Comparison of ENCODE assay signal across 8 mouse cellular contexts in the genomic region with DNA sequence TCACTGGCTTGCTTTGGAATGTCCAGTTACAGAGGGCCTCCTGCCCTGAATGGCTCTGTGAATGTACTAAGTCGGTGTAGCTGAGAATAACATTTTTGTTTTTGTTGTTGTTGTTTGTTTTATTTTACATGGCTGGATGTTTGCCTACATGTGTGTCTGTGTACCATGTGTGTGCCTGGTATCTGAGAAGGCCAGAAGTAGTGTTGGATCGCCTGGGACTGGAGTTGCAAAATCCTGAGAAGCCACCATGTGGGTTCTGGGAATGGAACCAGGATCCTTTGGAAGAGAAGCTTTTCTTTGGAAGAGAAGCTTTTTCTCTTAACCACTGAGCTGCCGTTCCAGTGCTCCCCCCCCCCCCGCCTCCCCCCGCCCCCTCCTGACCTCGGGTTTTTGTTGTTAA. TPM values are rescaled to one million over a fixed set of nuclear protein-coding genes. Genes with fewer than 3 reads are reported as not detected.
DNase-seq lines count a peak whose midpoint lies in the region; ATAC-seq lines count a peak whose summit lies in the region.

No protein-coding gene starts in this region.

- H3K4me3 ChIP-seq in forebrain, embryonic 12.5 days (replicated peaks) = no peak overlapping the region
- H3K4me3 ChIP-seq in forebrain, embryonic 14.5 days (ENCODE audit: low read depth, low read length) = no peak overlapping the region
- no peak overlapping the region; the same call in 1 of the 2 replicates for H3K4me3 ChIP-seq in lung, embryonic 16.5 days (ENCODE audit: low read length)
- no peak overlapping the region for H3K4me3 ChIP-seq in liver, embryonic 12.5 days

- no peak overlapping the region for H3K9ac ChIP-seq in forebrain, embryonic 12.5 days
- no peak overlapping the region for H3K9ac ChIP-seq in forebrain, embryonic 14.5 days (ENCODE audit: low read length)
- H3K9ac ChIP-seq in lung, embryonic 16.5 days (ENCODE audit: low read length) = no peak overlapping the region
- H3K9ac ChIP-seq in liver, embryonic 12.5 days = no peak overlapping the region

- H3K27ac ChIP-seq in forebrain, embryonic 12.5 days = no peak overlapping the region
- H3K27ac ChIP-seq in forebrain, embryonic 14.5 days (ENCODE audit: low read depth, low read length) = no peak overlapping the region
- peak overlapping the region; percentile 100 for H3K27ac ChIP-seq in lung, embryonic 16.5 days (ENCODE audit: low read length)
- H3K27ac ChIP-seq in liver, embryonic 12.5 days = peak overlapping the region; percentile 38; the same call in 1 of the 2 replicates

- ATAC-seq in forebrain, embryonic 12.5 days (ENCODE audit: low FRiP score) = no peak
- ATAC-seq in forebrain, embryonic 14.5 days = no peak
- no peak for ATAC-seq in lung, embryonic 16.5 days (ENCODE audit: low read depth)
- no peak for ATAC-seq in liver, embryonic 12.5 days

- 0 out of 2 replicates have a peak, but pooled peaks cover 3% of the 10 kb centered on the region for H3K27me3 ChIP-seq in forebrain, embryonic 12.5 days
- no peaks in the 10 kb centered on the region for H3K27me3 ChIP-seq in forebrain, embryonic 14.5 days (replicated peaks; ENCODE audit: control insufficient read depth, insufficient read depth, low read length)
- H3K27me3 ChIP-seq in lung, embryonic 16.5 days (ENCODE audit: control insufficient read depth, insufficient read depth, low read depth, low read length) = no peaks in the 10 kb centered on the region
- no peaks in the 10 kb centered on the region for H3K27me3 ChIP-seq in liver, embryonic 12.5 days (replicated peaks)

- H3K4me1 ChIP-seq in forebrain, embryonic 12.5 days = peaks cover 58% of the 10 kb centered on the region
- peaks cover 44% of the 10 kb centered on the region for H3K4me1 ChIP-seq in forebrain, embryonic 14.5 days (ENCODE audit: control insufficient read depth, insufficient read depth, low read length)
- H3K4me1 ChIP-seq in lung, embryonic 16.5 days (replicated peaks; ENCODE audit: control insufficient read depth, insufficient read depth, low read length) = peaks cover 68% of the 10 kb centered on the region
- H3K4me1 ChIP-seq in liver, embryonic 12.5 days = peaks cover 91% of the 10 kb centered on the region

- no peaks in the 10 kb centered on the region for H3K9me3 ChIP-seq in forebrain, embryonic 12.5 days
- H3K9me3 ChIP-seq in forebrain, embryonic 14.5 days (replicated peaks; ENCODE audit: control insufficient read depth, low read length) = no peaks in the 10 kb centered on the region
- H3K9me3 ChIP-seq in lung, embryonic 16.5 days (ENCODE audit: control insufficient read depth, low read length) = no peaks in the 10 kb centered on the region
- no peaks in the 10 kb centered on the region for H3K9me3 ChIP-seq in liver, embryonic 12.5 days (replicated peaks)

- H3K36me3 ChIP-seq in forebrain, embryonic 12.5 days (replicated peaks) = peaks cover 7% of the 10 kb centered on the region
- peaks cover 8% of the 10 kb centered on the region for H3K36me3 ChIP-seq in forebrain, embryonic 14.5 days (ENCODE audit: control insufficient read depth, insufficient read depth, low read length)
- peaks cover 5% of the 10 kb centered on the region; the same call in 1 of the 2 replicates for H3K36me3 ChIP-seq in lung, embryonic 16.5 days (ENCODE audit: control insufficient read depth, insufficient read depth, low read length)
- H3K36me3 ChIP-seq in liver, embryonic 12.5 days = peaks cover 5% of the 10 kb centered on the region

- WGBS in forebrain, embryonic 12.5 days = 41% methylated on average over 6 of the region's 6 CpGs
- WGBS in forebrain, embryonic 14.5 days = 33% methylated on average over 6 of the region's 6 CpGs
- WGBS in lung, embryonic 16.5 days = 29% methylated on average over 6 of the region's 6 CpGs
- WGBS in liver, embryonic 12.5 days (ENCODE audit: insufficient replicate concordance) = 56% methylated on average over 6 of the region's 6 CpGs

- H3K4me2 ChIP-seq in forebrain, embryonic 12.5 days = peak overlapping the region; percentile 72
- H3K4me2 ChIP-seq in forebrain, embryonic 14.5 days (ENCODE audit: low read length) = no peak overlapping the region
- peak overlapping the region; percentile 64 for H3K4me2 ChIP-seq in lung, embryonic 16.5 days (ENCODE audit: low read depth, low read length)
- H3K4me2 ChIP-seq in liver, embryonic 12.5 days = 0 out of 2 replicates have a peak overlapping the region, but pooled peaks have one; percentile 98

- no peak for DNase-seq in forebrain, embryonic 14.5 days (ENCODE audit: low spot score)
- DNase-seq in lung, adult 18-20 months = no peak
- DNase-seq in yolk sac, embryonic 10.5 days (ENCODE audit: low spot score) = peak; percentile 10
- DNase-seq in gastrocnemius, postnatal 25 days = no peak
- no peak for DNase-seq in embryo, embryonic 10 days (ENCODE audit: low spot score)

RNA-seq across cellular contexts. Expression of a gene that starts 3.7 kb away (rescaled TPM):
- polyA plus RNA-seq in forebrain, embryonic 12.5 days (2016; fragmentation: Nextera tagmentation; extraction: Ambion mirVana) = 103 and 109 TPM in 2 replicates
- 77.6 and 94.6 TPM in 2 replicates for polyA plus RNA-seq in forebrain, embryonic 14.5 days (2014; fragmentation: Nextera tagmentation; extraction: Ambion mirVana)
- polyA plus RNA-seq in lung, embryonic 16.5 days (2015; fragmentation: Nextera tagmentation; extraction: Ambion mirVana) = 163 and 167 TPM in 2 replicates
- 36.9 and 37.6 TPM in 2 replicates for polyA plus RNA-seq in liver, embryonic 12.5 days (2016; fragmentation: Nextera tagmentation; extraction: Ambion mirVana)
- total RNA-seq in gastrocnemius, postnatal 25 days (2021) = 10 to 100 TPM; 18.3 to 21.9 TPM

RNA-seq across cellular contexts. Expression of a gene that starts 20.3 kb away (rescaled TPM):
- 392 and 426 TPM in 2 replicates for polyA plus RNA-seq in forebrain, embryonic 12.5 days (2016; fragmentation: Nextera tagmentation; extraction: Ambion mirVana)
- polyA plus RNA-seq in forebrain, embryonic 14.5 days (2014; fragmentation: Nextera tagmentation; extraction: Ambion mirVana) = 348 and 451 TPM in 2 replicates
- 495 and 578 TPM in 2 replicates for polyA plus RNA-seq in lung, embryonic 16.5 days (2015; fragmentation: Nextera tagmentation; extraction: Ambion mirVana)
- polyA plus RNA-seq in liver, embryonic 12.5 days (2016; fragmentation: Nextera tagmentation; extraction: Ambion mirVana) = 462 and 473 TPM in 2 replicates
- total RNA-seq in gastrocnemius, postnatal 25 days (2021) = 100 to 1,000 TPM; 379 to 436 TPM

RNA-seq across cellular contexts. Expression of a gene that starts 26.8 kb away (rescaled TPM):
- 0.55 and 1.0 TPM in 2 replicates for polyA plus RNA-seq in forebrain, embryonic 12.5 days (2016; fragmentation: Nextera tagmentation; extraction: Ambion mirVana)
- 0.50 TPM in 1 of 2 replicates, not detected in the other for polyA plus RNA-seq in forebrain, embryonic 14.5 days (2014; fragmentation: Nextera tagmentation; extraction: Ambion mirVana)
- polyA plus RNA-seq in lung, embryonic 16.5 days (2015; fragmentation: Nextera tagmentation; extraction: Ambion mirVana) = 0.35 TPM in 1 of 2 replicates, not detected in the other
- not detected in 2 replicates for polyA plus RNA-seq in liver, embryonic 12.5 days (2016; fragmentation: Nextera tagmentation; extraction: Ambion mirVana)
- total RNA-seq in gastrocnemius, postnatal 25 days (2021) = not detected

RNA-seq across cellular contexts. Expression of a gene that starts 36.1 kb away (rescaled TPM):
- 21.5 and 22.4 TPM in 2 replicates for polyA plus RNA-seq in forebrain, embryonic 12.5 days (2016; fragmentation: Nextera tagmentation; extraction: Ambion mirVana)
- polyA plus RNA-seq in forebrain, embryonic 14.5 days (2014; fragmentation: Nextera tagmentation; extraction: Ambion mirVana) = 9.9 and 11.1 TPM in 2 replicates
- polyA plus RNA-seq in lung, embryonic 16.5 days (2015; fragmentation: Nextera tagmentation; extraction: Ambion mirVana) = 16.1 and 18.5 TPM in 2 replicates
- polyA plus RNA-seq in liver, embryonic 12.5 days (2016; fragmentation: Nextera tagmentation; extraction: Ambion mirVana) = 10.7 and 10.9 TPM in 2 replicates
- 1 to 10 TPM; 4.9 to 6.4 TPM for total RNA-seq in gastrocnemius, postnatal 25 days (2021)

RNA-seq across cellular contexts. Expression of a gene that starts 38.1 kb away (rescaled TPM):
- polyA plus RNA-seq in forebrain, embryonic 12.5 days (2016; fragmentation: Nextera tagmentation; extraction: Ambion mirVana) = 15.1 and 17.0 TPM in 2 replicates
- polyA plus RNA-seq in forebrain, embryonic 14.5 days (2014; fragmentation: Nextera tagmentation; extraction: Ambion mirVana) = 20.3 and 21.5 TPM in 2 replicates
- 3.1 and 3.4 TPM in 2 replicates for polyA plus RNA-seq in lung, embryonic 16.5 days (2015; fragmentation: Nextera tagmentation; extraction: Ambion mirVana)
- 1.1 and 1.3 TPM in 2 replicates for polyA plus RNA-seq in liver, embryonic 12.5 days (2016; fragmentation: Nextera tagmentation; extraction: Ambion mirVana)
- total RNA-seq in gastrocnemius, postnatal 25 days (2021) = under 1 TPM; 0.48 to 0.67 TPM

Comparison
In these comparisons a context has a peak if more than half of its experiments do, and no peak if none do; other contexts are left out.
1. H3K27ac ChIP-seq: peak in lung, embryonic 16.5 days (single experiment) and liver, embryonic 12.5 days (single experiment); none in forebrain, embryonic 12.5 days (single experiment) and forebrain, embryonic 14.5 days (single experiment).